Mouse (Mus musculus): ENCODE data around the gene Il12b.

GRCm38 (mm10) chr11:44451046-44451445 lies 51.2 kb downstream of the Il12b start:
- no peak for TF ChIP-seq CTCF (IDR thresholded peaks at IDR 0.05; ENCODE audit: borderline replicate concordance, extremely low read depth, insufficient read depth, insufficient read length)
- TF ChIP-seq POLR2A (IDR thresholded peaks at IDR 0.05; ENCODE audit: borderline replicate concordance, extremely low read depth, insufficient read depth, insufficient read length, poor library complexity, severe bottlenecking), result no peak
